Mouse (Mus musculus): ENCODE measurements around the gene Ube2f. TPM values are rescaled to one million over a fixed set of nuclear protein-coding genes. Genes with fewer than 3 reads are reported as not detected.
A peak's percentile ranks its signal among the peaks of the same experiment; 100 is the strongest.

The Ube2f gene
- 10 to 100 TPM; 51.2 to 57.2 TPM for total RNA-seq (2021)

- intact Hi-C loops (cut with DNase I), result no loop called here
- peak; percentile 94 to 95 for DNase-seq (ENCODE audit: low spot score in 2 of 2)
Observed at GRCm38 (mm10) chr1:91249564-91250414, at the start of gene Ube2f. Gene Ube2f, plus strand, starts transcription at chr1:91250304.

DNA sequence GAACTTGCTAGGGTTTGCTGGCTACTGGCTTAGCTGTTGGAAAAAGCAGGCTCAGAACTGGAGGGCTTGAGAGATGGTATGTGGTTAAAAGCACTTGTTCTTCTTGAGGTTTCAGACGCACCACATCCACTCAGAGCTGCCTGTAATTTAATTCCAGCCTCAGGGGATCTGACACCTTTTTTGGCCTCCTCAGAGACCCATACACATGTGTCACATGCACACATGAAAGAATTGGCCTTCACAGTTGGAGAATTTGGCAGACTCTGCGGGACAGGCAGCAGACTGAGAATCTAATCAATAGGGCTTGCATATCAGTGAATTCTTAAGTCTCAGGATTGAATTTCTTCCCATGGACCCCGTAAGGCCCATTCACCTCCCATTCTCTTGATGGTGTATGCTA is 49.0 kb upstream of the Ube2f start:
- intact Hi-C loops (cut with DNase I), result no loop called here
- no peak for DNase-seq (ENCODE audit: low spot score in 2 of 2)

DNA sequence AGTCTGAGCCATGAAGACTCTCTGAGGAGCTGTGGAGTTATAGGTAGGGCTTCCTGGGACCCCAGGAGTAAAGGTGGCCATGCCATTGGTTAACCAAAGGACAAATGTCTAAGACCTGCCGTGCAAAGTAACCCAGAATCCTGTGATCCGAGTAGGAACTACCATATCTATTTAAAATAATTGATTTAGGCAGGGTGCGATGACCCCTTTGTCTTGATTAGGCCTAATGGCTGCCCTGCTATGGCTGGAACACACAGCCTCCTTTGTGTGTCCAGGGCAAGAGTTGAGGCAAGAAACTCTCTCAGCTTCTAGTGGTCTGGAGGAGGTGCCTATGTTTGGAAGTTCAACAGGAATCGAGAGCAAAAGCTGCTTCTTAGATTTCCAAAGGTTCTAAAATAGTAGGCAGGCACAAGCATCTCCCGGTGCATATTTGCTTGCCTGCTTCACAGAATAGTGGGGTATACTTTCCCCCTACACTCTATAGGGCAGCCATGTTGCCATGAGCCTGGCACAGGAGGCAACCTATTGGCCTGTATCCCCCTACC is 45.8 kb upstream of the Ube2f start:
- intact Hi-C loops (cut with DNase I), result no loop called here
- DNase-seq (ENCODE audit: low spot score in 2 of 2), result no peak

DNA sequence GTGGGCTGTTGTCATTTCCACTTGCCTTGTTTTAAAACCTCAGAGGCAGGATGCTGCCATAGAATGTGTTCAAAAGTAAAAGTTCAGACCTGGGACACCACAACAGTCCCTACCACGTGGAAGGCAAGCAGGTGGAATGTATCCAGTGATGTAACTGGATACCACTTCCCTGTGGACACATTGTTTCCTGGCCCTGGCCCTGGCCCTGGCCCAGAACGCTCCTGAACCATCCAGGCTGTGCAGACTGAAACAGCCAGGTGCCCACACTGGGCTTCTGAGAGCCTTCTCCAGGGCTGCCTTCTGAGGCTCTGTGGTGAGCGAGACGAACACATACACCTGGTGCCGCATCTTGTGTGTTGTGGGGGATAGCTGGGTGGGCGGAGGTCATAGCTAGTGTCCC is 44.5 kb upstream of the Ube2f start:
- intact Hi-C loops (cut with DNase I), result no loop called here
- DNase-seq (ENCODE audit: low spot score in 2 of 2), result no peak

DNA sequence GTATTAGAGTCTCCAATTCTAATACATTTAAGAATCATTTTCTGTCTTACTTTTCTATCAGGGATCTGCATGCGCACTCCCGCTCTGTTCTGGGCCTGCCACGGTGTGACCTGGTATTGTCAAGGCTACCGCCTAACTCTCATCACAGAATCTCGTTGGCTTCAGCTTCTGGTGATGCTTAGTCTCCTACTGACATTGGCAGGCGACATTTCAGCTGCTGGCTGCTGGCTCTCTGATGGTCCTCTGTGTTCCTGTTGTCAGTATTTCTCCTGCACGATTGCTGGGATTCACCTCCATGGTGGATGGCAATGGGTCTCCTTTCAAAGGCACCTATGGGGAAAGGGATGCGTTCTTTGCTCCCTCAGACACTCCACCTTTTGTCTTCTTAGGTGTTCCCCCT is 43.8 kb upstream of the Ube2f start:
- intact Hi-C loops (cut with DNase I), result no loop called here
- no peak for DNase-seq (ENCODE audit: low spot score in 2 of 2)

GRCm38 (mm10) chr1:91206873-91207272 is 43.2 kb upstream of the Ube2f start:
- DNase-seq (ENCODE audit: low spot score in 2 of 2), result no peak
- intact Hi-C loops (cut with DNase I), result no loop called here

GRCm38 (mm10) chr1:91207334-91208074 is 42.6 kb upstream of the Ube2f start:
- no peak for DNase-seq (ENCODE audit: low spot score in 2 of 2)
- intact Hi-C loops (cut with DNase I), result no loop called here

DNA sequence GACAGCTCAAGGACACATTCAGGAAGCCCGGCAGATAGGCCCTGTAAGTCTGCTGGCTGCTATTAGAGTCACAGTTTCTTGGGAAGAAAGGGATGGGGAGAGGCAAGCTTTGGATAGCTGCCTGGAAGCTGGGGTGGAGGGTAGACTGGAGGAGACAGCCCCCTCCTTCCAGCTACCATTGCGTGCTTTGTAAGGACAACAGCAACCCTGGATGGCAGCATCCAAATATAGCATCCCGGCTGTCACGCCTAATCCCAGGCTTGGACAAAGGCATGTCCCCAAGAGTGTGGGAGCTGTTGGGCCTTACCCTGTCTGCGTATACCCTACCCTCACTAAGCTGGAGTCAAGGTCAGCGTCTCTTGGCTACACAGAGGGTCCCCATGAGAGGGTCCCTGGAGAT is 40.8 kb upstream of the Ube2f start:
- intact Hi-C loops (cut with DNase I), result no loop called here
- DNase-seq (ENCODE audit: low spot score in 2 of 2), result peak; percentile 70 to 72

DNA sequence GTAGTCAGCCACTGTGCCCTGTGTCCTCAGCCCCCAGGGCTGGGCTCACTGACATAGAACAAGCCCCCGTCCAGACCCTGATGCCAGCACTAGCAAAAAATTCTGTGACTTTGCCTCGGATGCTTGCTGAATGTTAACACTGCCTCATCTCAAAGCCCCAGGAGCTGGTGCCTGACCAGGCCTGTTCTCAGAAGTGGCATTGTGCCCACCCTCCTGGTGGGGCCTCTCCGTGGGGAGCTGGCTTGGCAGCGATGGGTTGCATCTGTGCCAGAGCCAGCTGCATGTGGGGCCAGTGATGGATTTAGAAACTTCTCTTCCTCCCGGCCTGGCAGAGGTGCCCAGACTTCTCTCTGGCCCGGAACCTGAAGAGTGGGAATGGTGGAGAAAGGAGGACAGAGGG is 40.3 kb upstream of the Ube2f start:
- DNase-seq (ENCODE audit: low spot score in 2 of 2), result peak; percentile 87 to 89
- intact Hi-C loops (cut with DNase I), result loop anchor here (10.0 kb wide), 1 partner anchor 235 kb away; no protein-coding TSS in a partner anchor

- intact Hi-C loops (cut with DNase I), result loop anchor here (1.0 to 10.0 kb wide), 2 partner anchors 31 to 236 kb away; no protein-coding TSS in a partner anchor
Observed at GRCm38 (mm10) chr1:91211099-91211498, 39.0 kb upstream of the Ube2f start.

DNA sequence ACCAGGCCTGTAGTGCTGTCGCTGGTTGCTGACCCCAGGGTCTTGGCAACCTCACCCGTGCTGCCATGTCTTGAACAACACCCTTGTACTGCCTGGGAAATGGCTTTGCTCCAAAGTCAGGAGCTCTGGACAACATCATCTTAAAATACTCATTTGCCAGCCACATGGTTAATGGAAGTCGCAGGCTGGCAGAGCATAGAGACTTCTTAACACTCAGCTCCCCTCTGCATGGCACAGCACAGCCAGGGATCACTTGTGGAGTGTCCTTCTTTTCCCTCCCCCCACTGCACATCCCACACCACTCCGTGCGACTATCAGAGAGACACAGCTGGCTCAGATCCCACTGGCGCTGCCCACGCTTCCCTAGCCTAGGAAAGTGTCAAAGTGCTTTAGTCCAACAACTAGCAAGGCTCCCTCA is 38.5 kb upstream of the Ube2f start:
- intact Hi-C loops (cut with DNase I), result loop anchor here (1.0 to 10.0 kb wide), 2 partner anchors 31 to 237 kb away; no protein-coding TSS in a partner anchor
- peak in 1 of 2 experiments; percentile 2 for DNase-seq (ENCODE audit: low spot score in 2 of 2)

More at GRCm38 (mm10) chr1:91211099-91211498, 39.0 kb upstream of the Ube2f start:
- peak in 1 of 2 experiments; percentile 73 for DNase-seq (ENCODE audit: low spot score in 2 of 2)

- intact Hi-C loops (cut with DNase I), result loop anchor here (10.0 kb wide), 1 partner anchor 240 kb away; no protein-coding TSS in a partner anchor
- DNase-seq (ENCODE audit: low spot score in 2 of 2), result no peak
Observed at GRCm38 (mm10) chr1:91215264-91215663, 34.8 kb upstream of the Ube2f start.

DNA sequence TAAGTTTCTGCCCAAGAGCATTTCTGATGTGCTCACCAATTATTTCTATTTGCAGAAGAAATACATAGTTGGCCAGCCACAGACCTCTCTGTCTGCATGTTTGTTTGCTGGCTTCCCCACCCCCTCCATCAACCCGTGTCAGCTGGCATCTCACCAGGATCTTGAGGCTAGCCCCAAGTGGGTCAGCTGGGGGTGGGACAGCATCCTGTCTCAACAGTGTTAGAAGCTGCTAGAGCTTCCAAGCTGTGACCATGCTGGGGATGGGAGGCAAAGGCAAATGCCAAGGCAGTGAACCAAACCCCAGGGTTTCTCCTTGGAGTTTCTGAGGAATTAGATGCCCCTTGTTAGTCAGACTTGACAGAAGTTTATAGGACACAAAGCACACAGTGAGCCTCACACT is 34.1 kb upstream of the Ube2f start:
- no peak for DNase-seq (ENCODE audit: low spot score in 2 of 2)
- intact Hi-C loops (cut with DNase I), result loop anchor here (10.0 kb wide), 1 partner anchor 241 kb away; no protein-coding TSS in a partner anchor

GRCm38 (mm10) chr1:91216504-91217267 is 33.4 kb upstream of the Ube2f start:
- no peak for DNase-seq (ENCODE audit: low spot score in 2 of 2)
- intact Hi-C loops (cut with DNase I), result loop anchor here (10.0 kb wide), 1 partner anchor 242 kb away; no protein-coding TSS in a partner anchor

- DNase-seq (ENCODE audit: low spot score in 2 of 2), result no peak
- intact Hi-C loops (cut with DNase I), result loop anchor here (10.0 kb wide), 1 partner anchor 245 kb away; no protein-coding TSS in a partner anchor
Observed at GRCm38 (mm10) chr1:91219641-91220321, 30.3 kb upstream of the Ube2f start.

GRCm38 (mm10) chr1:91220322-91220672 is 29.8 kb upstream of the Ube2f start:
- no peak for DNase-seq (ENCODE audit: low spot score in 2 of 2)
- intact Hi-C loops (cut with DNase I), result no loop called here

DNA sequence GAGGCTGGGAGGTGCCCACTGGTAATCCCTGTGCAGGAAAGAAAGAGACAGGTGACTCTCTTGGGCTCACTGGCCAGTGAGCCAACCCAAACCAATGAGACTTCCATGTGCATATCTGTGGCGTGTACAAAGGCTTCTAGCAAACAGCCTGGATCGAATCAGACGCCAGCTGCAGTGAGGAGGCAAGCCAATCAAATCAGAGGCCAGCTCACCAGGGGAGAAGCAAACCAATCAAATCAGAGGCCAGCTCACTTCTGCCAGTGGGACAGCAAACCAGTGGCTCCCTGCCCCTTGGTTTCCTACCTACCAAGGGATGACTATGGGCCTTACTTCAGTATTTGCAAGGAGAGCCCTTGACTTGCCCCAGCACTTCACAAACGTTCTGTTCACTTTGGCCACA is 23.5 kb upstream of the Ube2f start:
- intact Hi-C loops (cut with DNase I), result no loop called here

DNA sequence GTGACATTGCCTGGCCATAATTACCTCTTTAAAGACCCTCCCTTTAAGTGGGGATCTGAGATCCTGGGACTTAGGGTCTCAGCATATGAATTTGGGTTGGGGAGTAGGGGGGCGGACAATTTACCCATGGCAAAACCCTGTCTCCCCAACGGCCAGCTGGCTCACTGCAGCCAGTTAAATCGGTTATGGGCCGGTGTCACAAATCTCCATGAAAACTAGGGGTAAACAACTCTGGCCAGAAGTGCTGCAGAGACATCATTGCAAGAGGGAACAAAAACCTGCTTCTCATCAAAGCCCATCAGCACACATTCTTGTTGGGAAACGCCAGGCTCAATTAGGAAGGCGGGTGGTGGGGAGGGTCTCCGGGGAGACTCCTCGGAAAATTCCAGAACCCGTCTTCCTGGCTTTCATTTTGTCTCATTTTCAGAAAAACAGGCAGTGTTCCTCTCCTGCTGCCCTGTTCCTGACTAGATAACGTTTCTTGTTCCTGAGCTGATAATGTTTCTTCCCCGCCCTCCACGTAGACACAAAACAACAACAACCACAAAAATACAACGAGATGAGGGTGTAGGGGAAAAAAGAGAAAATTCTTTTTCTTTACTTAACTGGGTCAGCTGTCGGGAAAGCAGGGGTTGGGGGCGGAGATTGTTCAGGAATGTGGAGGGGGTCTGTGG is 22.6 kb upstream of the Ube2f start:
- no peak for DNase-seq (ENCODE audit: low spot score in 2 of 2)
- intact Hi-C loops (cut with DNase I), result no loop called here

More for the DNA sequence above, 23.5 kb upstream of the Ube2f start:
- no peak for DNase-seq (ENCODE audit: low spot score in 2 of 2)
